Mouse (Mus musculus): Measurements from ENCODE around the gene Depdc5. TPM values are rescaled to one million over a fixed set of nuclear protein-coding genes. Genes with fewer than 3 reads are reported as not detected.

Gene Depdc5
- total and polyA plus RNA-seq, 2 experiments from 2014 or later = 13.4 to 30.3 TPM

DNA sequence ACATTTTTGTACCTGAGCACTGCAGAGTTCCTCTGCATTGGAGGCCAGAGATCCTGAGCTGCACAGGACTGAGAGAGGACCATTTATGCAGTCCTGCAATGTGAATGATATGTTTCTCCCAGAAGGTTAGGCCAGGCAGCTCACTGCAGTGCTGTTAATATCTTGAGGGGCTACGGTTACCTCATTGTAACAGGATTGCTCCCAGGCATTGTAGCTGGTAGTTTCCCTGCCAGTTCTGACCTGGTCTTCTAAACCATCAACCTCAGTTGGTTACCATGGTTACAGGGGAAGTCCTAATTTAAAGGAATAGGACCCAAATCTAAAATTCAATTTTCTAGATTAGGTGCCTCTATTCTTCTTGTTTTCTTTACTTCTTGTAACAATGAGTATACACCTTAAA is 121.9 kb downstream of the Depdc5 start:
- no peak for DNase-seq
- H3K27ac ChIP-seq (ENCODE audit: low read depth, low read length) = peak overlapping the region; percentile 54; the same call in 1 of the 2 replicates
- no peak for TF ChIP-seq CTCF (IDR thresholded peaks at IDR 0.05; ENCODE audit: low read depth)
- H3K9me3 ChIP-seq (ENCODE audit: low read length) = no peaks in the 10 kb centered on the region
- H3K27me3 ChIP-seq (ENCODE audit: insufficient read depth, low read length) = no peaks in the 10 kb centered on the region
- 57% methylated on average over 1 of the region's 1 CpGs for WGBS
- H3K4me2 ChIP-seq (ENCODE audit: low read depth) = no peak overlapping the region
- H3K4me3 ChIP-seq (ENCODE audit: low read depth, low read length) = no peak overlapping the region
- peaks cover 33% of the 10 kb centered on the region for H3K36me3 ChIP-seq (ENCODE audit: insufficient read depth)
- peak; percentile 47; the same call in 1 of the 2 replicates for ATAC-seq
- H3K4me1 ChIP-seq (ENCODE audit: insufficient read depth) = no peaks in the 10 kb centered on the region
- H3K9ac ChIP-seq = no peak overlapping the region

DNA sequence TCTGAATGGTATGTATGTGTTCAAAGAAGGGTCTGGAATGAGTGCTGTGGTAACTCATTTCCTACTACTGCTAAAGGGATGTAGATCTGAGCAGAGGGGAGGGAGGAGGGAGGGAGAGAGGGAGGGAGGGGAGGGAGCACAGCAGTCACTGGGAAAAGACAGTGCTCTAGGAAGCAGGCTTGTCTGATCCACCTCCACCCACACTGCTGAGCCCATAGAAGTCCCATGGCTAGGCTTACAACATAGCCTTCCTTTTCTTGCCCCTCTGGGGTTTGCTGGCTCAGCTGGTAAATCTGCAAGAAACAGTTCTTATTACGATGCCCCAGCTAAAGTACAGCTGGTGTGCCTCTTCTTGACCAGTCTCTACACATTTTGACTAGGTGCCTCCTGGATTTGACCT is 124.4 kb downstream of the Depdc5 start:
- Histone ChIP-seq H3K27me3 (ENCODE audit: insufficient read depth, low read length) (no peaks in the 10 kb centered on the region), H3K27ac (ENCODE audit: low read depth, low read length) (no peak overlapping the region), H3K4me2 (ENCODE audit: low read depth) (no peak overlapping the region), H3K4me3 (ENCODE audit: low read depth, low read length) (no peak overlapping the region), H3K9me3 (ENCODE audit: low read length) (no peaks in the 10 kb centered on the region), H3K4me1 (ENCODE audit: insufficient read depth) (0 out of 2 replicates have a peak, but pooled peaks cover 2% of the 10 kb centered on the region), H3K9ac (no peak overlapping the region), H3K36me3 (ENCODE audit: insufficient read depth) (peaks cover 25% of the 10 kb centered on the region)
- 89% methylated on average over 1 of the region's 1 CpGs for WGBS
- DNase-seq = no peak
- TF ChIP-seq CTCF (IDR thresholded peaks at IDR 0.05; ENCODE audit: low read depth) = no peak
- no peak for ATAC-seq

DNA sequence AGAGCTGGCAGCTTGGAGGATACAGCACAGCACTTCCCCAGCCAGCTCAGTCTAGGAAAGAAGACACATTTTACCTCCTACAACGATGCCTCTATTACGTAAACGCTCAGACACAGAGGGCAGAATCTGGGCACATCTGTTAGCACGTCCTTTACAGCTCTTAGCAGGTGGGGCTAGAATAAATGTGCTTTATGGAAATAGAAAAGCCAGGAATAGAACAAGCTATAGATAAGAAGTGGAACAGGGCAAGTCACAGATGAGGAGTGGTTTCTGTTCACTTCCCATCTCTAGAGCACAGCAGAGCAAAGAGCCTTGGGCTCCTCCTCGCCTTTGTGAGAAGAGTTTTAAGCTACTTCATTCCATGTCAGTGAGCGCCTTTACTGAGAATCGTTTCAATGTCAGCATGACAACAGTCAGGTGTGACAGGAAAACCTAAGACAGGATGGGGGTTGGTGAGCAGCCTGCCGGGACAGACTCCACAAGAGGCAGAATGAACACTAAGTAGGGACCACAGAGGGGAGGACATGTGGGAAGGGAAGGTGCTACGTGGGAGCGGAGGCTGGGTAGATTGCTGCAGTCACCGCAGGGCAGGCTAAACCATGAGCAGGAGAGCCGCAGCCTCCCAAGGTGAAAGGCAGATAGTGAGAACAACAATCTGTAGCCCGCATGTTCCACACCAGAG is 126.6 kb downstream of the Depdc5 start:
- peaks cover 8% of the 10 kb centered on the region; the same call in 1 of the 2 replicates for H3K4me1 ChIP-seq (ENCODE audit: insufficient read depth)
- ATAC-seq (peak; percentile 54), DNase-seq (no peak)
- WGBS = 69% methylated on average over 13 of the region's 13 CpGs
- H3K36me3 ChIP-seq (ENCODE audit: insufficient read depth) = peaks cover 9% of the 10 kb centered on the region; the same call in 1 of the 2 replicates
- 0 out of 2 replicates have a peak overlapping the region, but pooled peaks have one; percentile 6 for H3K9ac ChIP-seq
- H3K27ac ChIP-seq (ENCODE audit: low read depth, low read length) = peak overlapping the region; percentile 54
- no peaks in the 10 kb centered on the region for H3K9me3 ChIP-seq (ENCODE audit: low read length)
- TF ChIP-seq CTCF (IDR thresholded peaks at IDR 0.05; ENCODE audit: low read depth) = no peak
- no peak overlapping the region for H3K4me3 ChIP-seq (ENCODE audit: low read depth, low read length)
- H3K27me3 ChIP-seq (ENCODE audit: insufficient read depth, low read length) = no peaks in the 10 kb centered on the region
- H3K4me2 ChIP-seq (ENCODE audit: low read depth) = no peak overlapping the region

DNA sequence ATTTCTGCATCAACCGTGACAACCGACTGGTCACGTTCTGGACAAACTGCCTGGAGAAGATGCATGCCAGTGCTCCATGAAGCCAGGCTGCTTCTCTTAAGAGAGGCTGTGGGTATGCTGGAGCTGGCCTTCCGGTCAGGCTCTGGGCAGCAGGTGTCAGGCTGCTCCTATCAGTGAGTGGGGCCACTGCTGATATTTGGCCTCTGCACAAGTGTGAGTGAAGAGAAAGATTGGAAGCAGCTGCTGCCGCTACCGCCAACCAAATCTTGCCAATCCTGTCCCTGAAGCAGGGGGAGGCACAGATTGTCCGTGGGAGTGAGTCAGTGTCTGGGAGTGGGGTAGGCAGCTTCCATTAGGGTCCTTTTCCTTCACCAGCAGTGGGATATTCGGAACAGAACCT is 127.7 kb downstream of the Depdc5 start:
- no peak overlapping the region for H3K9ac ChIP-seq
- no peaks in the 10 kb centered on the region for H3K27me3 ChIP-seq (ENCODE audit: insufficient read depth, low read length)
- no peaks in the 10 kb centered on the region for H3K9me3 ChIP-seq (ENCODE audit: low read length)
- no peak overlapping the region for H3K4me3 ChIP-seq (ENCODE audit: low read depth, low read length)
- peak overlapping the region; percentile 54; the same call in 1 of the 2 replicates for H3K27ac ChIP-seq (ENCODE audit: low read depth, low read length)
- H3K4me1 ChIP-seq (ENCODE audit: insufficient read depth) = peaks cover 8% of the 10 kb centered on the region; the same call in 1 of the 2 replicates
- WGBS = 72% methylated on average over 8 of the region's 8 CpGs
- no peak for TF ChIP-seq CTCF (IDR thresholded peaks at IDR 0.05; ENCODE audit: low read depth)
- peak; percentile 34; the same call in 1 of the 2 replicates for ATAC-seq
- no peak overlapping the region for H3K4me2 ChIP-seq (ENCODE audit: low read depth)
- peak; percentile 28 for DNase-seq
- H3K36me3 ChIP-seq (ENCODE audit: insufficient read depth) = peaks cover 9% of the 10 kb centered on the region; the same call in 1 of the 2 replicates

DNA sequence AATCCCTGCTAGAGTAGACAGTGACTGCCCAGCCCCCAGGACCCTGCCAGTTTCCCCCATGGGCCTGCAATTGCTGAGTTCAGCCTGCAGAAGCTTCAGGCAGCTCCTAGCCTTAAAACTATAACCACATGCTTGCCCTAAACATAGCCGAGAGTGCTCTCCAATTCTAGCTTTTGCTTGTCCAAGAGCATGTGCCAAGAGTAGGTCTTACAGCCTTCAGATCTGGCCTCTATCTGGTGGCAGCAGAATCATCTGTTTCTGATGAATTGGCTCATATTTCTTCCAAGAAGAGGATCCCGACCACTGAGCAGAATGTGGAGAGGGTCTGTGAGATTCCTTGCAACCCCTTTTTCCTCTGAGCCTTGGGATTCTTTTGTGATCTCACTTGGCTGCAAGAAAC is 131.0 kb downstream of the Depdc5 start:
- Histone ChIP-seq H3K9ac (no peak overlapping the region), H3K4me1 (ENCODE audit: insufficient read depth) (peaks cover 8% of the 10 kb centered on the region; the same call in 1 of the 2 replicates), H3K27ac (ENCODE audit: low read depth, low read length) (peak overlapping the region; percentile 29; the same call in 1 of the 2 replicates), H3K36me3 (ENCODE audit: insufficient read depth) (no peaks in the 10 kb centered on the region), H3K27me3 (ENCODE audit: insufficient read depth, low read length) (no peaks in the 10 kb centered on the region), H3K4me3 (ENCODE audit: low read depth, low read length) (no peak overlapping the region), H3K4me2 (ENCODE audit: low read depth) (no peak overlapping the region), H3K9me3 (ENCODE audit: low read length) (no peaks in the 10 kb centered on the region)
- DNase-seq (peak; percentile 38), ATAC-seq (peak; percentile 40)
- WGBS = 48% methylated on average over 2 of the region's 2 CpGs
- 0 out of 2 replicates have a peak, but pooled peaks have one; percentile 8 for TF ChIP-seq CTCF (IDR thresholded peaks at IDR 0.05; ENCODE audit: low read depth)

DNA sequence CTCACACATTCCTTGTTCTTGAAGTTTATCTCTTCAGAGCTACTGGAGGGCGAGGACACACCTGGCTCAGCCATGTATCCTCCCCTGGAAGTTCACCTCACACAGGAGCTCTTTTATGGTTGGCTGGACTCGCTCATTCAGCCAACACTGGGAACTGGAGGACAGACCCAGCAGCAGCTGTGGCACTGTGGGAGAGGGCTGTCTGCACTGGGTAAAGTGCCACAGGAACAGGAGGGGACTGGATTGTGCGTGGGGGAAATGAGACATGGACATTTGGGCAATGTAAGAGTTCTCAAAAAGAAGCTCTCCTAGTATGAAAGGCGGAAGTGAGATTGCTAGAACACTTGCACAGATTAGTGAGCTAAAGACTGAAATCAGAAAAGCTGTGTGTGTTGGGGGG is 132.3 kb downstream of the Depdc5 start:
- Histone ChIP-seq H3K4me2 (ENCODE audit: low read depth) (no peak overlapping the region), H3K4me3 (ENCODE audit: low read depth, low read length) (no peak overlapping the region), H3K4me1 (ENCODE audit: insufficient read depth) (peaks cover 8% of the 10 kb centered on the region; the same call in 1 of the 2 replicates), H3K27me3 (ENCODE audit: insufficient read depth, low read length) (no peaks in the 10 kb centered on the region), H3K36me3 (ENCODE audit: insufficient read depth) (no peaks in the 10 kb centered on the region), H3K9ac (no peak overlapping the region), H3K9me3 (ENCODE audit: low read length) (no peaks in the 10 kb centered on the region), H3K27ac (ENCODE audit: low read depth, low read length) (no peak overlapping the region)
- TF ChIP-seq CTCF (IDR thresholded peaks at IDR 0.05; ENCODE audit: low read depth) = no peak
- ATAC-seq (no peak), DNase-seq (no peak)
- 80% methylated on average over 4 of the region's 4 CpGs for WGBS

DNA sequence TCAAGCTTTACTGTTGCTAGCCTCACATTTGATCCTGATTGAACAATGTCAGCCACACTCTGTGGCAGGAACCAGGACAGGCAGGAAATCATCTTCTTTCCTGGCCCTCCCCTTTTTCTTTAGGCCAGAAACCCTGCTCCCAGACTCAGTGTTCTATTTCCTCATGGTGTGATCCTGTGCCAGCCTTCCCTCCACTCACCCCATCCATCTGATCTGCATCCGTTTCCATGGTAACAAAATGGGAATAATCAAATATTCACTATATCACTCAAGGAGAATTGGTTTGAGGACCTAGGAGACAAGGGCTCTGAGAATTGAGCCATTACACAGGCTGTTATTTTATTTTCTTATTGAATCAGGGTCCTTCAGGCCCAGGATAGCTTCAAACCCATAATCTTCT is 133.1 kb downstream of the Depdc5 start:
- ATAC-seq = peak; percentile 52
- H3K4me2 ChIP-seq (ENCODE audit: low read depth) = no peak overlapping the region

More for the DNA sequence above, 133.1 kb downstream of the Depdc5 start:
- no peaks in the 10 kb centered on the region for H3K27me3 ChIP-seq (ENCODE audit: insufficient read depth, low read length)
- no peak overlapping the region for H3K9ac ChIP-seq
- H3K9me3 ChIP-seq (ENCODE audit: low read length) = no peaks in the 10 kb centered on the region
- no peak for TF ChIP-seq CTCF (IDR thresholded peaks at IDR 0.05; ENCODE audit: low read depth)
- H3K36me3 ChIP-seq (ENCODE audit: insufficient read depth) = no peaks in the 10 kb centered on the region
- H3K4me3 ChIP-seq (ENCODE audit: low read depth, low read length) = no peak overlapping the region
- WGBS = 80% methylated on average over 1 of the region's 1 CpGs
- peaks cover 5% of the 10 kb centered on the region; the same call in 1 of the 2 replicates for H3K4me1 ChIP-seq (ENCODE audit: insufficient read depth)
- H3K27ac ChIP-seq (ENCODE audit: low read depth, low read length) = peak overlapping the region; percentile 48; the same call in 1 of the 2 replicates
- DNase-seq = peak; percentile 51

All from forebrain, postnatal 0 days (tissue).